Mouse (Mus musculus): Measurements from ENCODE around the gene Plscr1.

GRCm38 (mm10) chr9:92305075-92305474, 55.5 kb downstream of the Plscr1 start:
- no peak for TF ChIP-seq POLR2A (IDR thresholded peaks at IDR 0.05; ENCODE audit: borderline replicate concordance, extremely low read depth, insufficient read depth, insufficient read length, poor library complexity, severe bottlenecking)
- TF ChIP-seq CTCF (IDR thresholded peaks at IDR 0.05; ENCODE audit: borderline replicate concordance, extremely low read depth, insufficient read depth, insufficient read length), result no peak
